Mouse (Mus musculus) regulatory T cell (primary cell): ENCODE measurements at regions not wholly inside any gene's neighbourhood (a gene's known extent, or its start where the extent isn't known, plus 50 kb on each side); places are given as distances from the start of the nearest gene placed in this dataset.

Experiments
- in situ Hi-C: fragments of 300-600 bp; cut with MboI, MseI; formaldehyde crosslinking; loops from one replicate; pipeline ENCODE4 v1.15.1; 2025; ENCODE audit warnings: high pct_unique_total_duplicates

DNA sequence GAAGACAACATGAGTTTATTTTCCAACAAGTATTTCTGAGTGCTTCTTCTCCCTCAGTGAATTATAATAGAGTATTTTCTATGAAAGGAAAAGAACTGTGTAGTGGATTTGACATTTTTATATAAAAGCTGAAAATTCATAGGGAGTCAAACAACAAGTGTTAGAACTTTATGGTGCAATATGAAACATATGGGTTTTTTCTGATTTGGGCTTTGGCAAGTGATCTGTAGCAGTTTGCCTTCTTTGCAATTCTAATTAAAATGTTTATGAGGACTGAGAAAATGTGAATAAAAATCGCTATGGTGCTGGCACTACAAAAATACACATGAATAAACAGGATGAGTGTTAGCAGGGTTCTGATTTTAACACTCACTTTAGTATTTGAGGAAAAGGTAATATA, 341.0 kb downstream of the Gabrg1 start:
- in situ Hi-C loops: loop anchor here (10.0 kb wide), 1 partner anchor 483 kb away; no protein-coding TSS in a partner anchor

- in situ Hi-C loops: no loop called here
Measured at GRCm38 (mm10) chr5:70476076-70476475, 366.3 kb downstream of the Gabrg1 start.

- in situ Hi-C loops: no loop called here
Measured at GRCm38 (mm10) chr5:70434636-70435035, 407.8 kb downstream of the Gabrg1 start.

DNA sequence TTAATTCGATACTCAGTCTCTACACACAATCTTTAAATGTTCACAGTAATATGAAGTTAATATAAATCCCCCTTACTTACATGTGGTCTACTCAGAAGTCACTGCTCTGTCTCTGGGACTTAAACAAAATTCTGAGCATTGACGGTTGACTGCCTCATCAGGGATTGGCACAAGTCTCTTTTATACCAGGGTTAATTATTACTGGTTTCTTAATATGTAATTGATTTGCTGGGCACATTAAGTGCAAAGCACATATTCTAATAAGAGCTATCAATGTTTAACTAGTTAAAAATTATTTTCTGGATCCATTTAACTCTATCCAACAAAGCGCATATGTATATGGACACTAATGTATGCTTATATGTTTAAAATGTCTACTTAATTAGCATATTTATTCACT, 441.9 kb downstream of the Gabrg1 start:
- in situ Hi-C loops: no loop called here

DNA sequence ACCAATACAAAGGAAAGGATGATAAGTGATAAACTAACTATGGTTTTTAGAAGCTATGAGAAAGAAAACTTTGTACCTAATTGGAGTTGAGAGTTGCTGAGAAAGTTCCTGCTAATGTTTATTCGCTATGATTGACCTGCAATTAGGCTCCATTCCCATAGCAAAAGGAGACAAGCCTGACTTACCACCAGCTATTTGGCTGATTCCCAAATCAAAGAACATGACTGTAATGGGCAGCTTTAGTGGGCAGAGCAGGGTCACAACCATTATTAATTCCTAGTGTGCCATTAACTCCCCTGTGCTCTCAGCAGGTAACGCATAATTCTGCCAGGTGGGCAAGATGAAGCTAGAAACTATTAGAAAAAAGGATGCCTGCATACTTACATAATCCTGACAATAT, 452.5 kb downstream of the Gabrg1 start:
- in situ Hi-C loops: no loop called here

DNA sequence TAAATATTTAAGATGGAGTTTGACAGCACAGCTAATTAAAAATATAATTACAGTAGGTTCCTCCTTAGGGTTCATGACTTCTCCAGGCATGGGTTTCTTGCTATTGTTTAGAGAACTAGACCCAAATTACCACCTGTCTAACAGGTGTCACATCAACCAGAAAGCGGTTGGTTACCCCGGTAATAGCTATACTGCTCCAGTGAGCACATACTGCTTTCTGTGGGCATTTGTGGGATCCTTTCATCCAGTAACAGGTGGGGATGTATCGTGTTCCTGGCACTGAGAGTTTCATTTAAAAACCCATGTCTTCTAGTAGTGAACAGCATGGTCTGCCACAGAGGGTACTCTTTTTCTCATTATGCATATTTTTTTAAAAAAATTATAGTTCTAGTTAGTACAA, 455.1 kb downstream of the Gabrg1 start:
- in situ Hi-C loops: no loop called here
